Mouse (Mus musculus) heart, postnatal 0 days (tissue): ENCODE measurements around the gene Creb3l4.

Experiments
- CTCF ChIP-seq: IDR thresholded peaks from 2 replicates; pipeline ENCODE4 v1.5.1; 2016; ENCODE audit warnings: antibody characterized with exemption, control low read depth, low read depth
- EP300 ChIP-seq: IDR thresholded peaks from 2 replicates; pipeline ENCODE4 v1.6.1; 2016; ENCODE audit warnings: antibody characterized with exemption, low read depth

DNA sequence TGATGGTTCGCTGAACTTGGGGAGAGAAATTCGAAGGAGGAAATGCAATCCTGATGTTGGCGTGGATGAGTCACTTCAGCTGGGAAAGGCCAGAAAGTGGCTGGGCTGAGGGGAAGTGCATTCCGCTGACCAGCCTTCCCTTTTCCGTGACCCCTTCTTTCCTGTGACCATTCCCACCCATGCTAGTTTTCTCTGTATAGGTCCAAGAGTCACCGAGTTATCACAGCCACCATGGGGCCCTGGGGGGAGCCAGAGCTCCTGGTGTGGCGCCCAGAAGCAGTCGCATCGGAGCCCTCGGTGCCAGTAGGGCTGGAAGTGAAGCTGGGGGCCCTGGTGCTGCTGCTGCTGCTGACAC lies 5.4 kb upstream of the Creb3l4 start:
- TF ChIP-seq EP300 (peak; percentile 36; the same call in 1 of the 2 replicates), CTCF (no peak)
